Mouse (Mus musculus) ES-Bruce4 (cell line): ENCODE results near the gene Hoxa3.

Experiments
- CTCF ChIP-seq: IDR thresholded peaks from one replicate; pipeline ENCODE4 v1.8.1; 2011; ENCODE audit warnings: low read depth, low read length
- EP300 ChIP-seq: IDR thresholded peaks from 2 replicates; pipeline ENCODE4 v1.6.1; 2011; ENCODE audit warnings: low read depth, low read length; ENCODE audit not compliant: insufficient read depth

DNA sequence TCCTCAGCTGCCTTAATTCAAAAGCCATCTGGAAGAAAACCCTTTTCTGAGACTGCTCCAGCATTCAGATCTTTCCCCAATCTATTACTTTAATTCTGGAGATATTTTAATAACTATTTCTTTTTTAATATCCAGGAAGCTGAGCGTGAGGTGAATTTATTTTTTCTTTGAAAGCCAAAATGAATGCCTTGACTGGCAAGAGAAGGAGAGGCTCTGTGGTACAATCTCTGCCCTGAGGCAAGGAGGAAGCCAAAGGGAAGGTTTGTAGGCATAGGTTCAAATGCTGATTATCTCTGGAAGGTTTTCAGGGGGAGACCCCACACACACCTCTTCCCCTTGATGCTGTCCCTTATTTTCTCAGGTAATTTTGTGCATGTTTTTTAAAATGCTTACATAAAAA lies 46.0 kb downstream of the Hoxa3 start:
- no peak for TF ChIP-seq CTCF
- no peak for TF ChIP-seq EP300
